Mouse (Mus musculus) stomach, postnatal 0 days (tissue): Measurements from ENCODE around the gene Rrm2. TPM values are rescaled to one million over a fixed set of nuclear protein-coding genes. Genes with fewer than 3 reads are reported as not detected.
A peak's percentile ranks its signal among the peaks of the same experiment; 100 is the strongest.
"Not testable (repeated sequence)": the region's sequence is repeated elsewhere in the genome, so short reads cannot be mapped to it uniquely, and the experiment has no call there.

ENCODE experiments used
- ATAC-seq: fragments of 200-750 bp; cut with Nextera tagmentation; 2 replicates; pipeline ENCODE4 v1.8.0; 2017; ENCODE audit not compliant: low FRiP score, low TSS enrichment
- DNase-seq: peaks from one replicate; pipeline ENCODE4 v3.0.0-alpha.2; 2016; ENCODE audit warnings: low spot score
- H3K27ac ChIP-seq: fragments of 300-500 bp; sonication (generic); replicated peaks from 2 replicates; pipeline ENCODE4 v1.5.1; 2014; ENCODE audit warnings: mild to moderate bottlenecking, control low read depth
- H3K27me3 ChIP-seq: fragments of 300-500 bp; sonication (generic); 2 replicates; pipeline ENCODE4 v1.6.1; 2014; ENCODE audit warnings: low read length; ENCODE audit not compliant: control insufficient read depth, insufficient read depth
- H3K36me3 ChIP-seq: fragments of 300-500 bp; sonication (generic); 2 replicates; pipeline ENCODE4 v1.6.1; 2014; ENCODE audit warnings: low read length, mixed read lengths; ENCODE audit not compliant: control insufficient read depth, insufficient read depth
- H3K4me1 ChIP-seq: fragments of 300-500 bp; sonication (generic); replicated peaks from 2 replicates; pipeline ENCODE4 v1.6.1; 2014; ENCODE audit warnings: antibody characterized with exemption; ENCODE audit not compliant: control insufficient read depth, insufficient read depth
- H3K4me2 ChIP-seq: fragments of 300-500 bp; sonication (generic); replicated peaks from 2 replicates; pipeline ENCODE4 v1.6.1; 2014; ENCODE audit warnings: low read depth, mild to moderate bottlenecking, control low read depth, moderate library complexity
- H3K4me3 ChIP-seq: fragments of 300-500 bp; sonication (generic); 2 replicates; pipeline ENCODE4 v1.5.1; 2014; ENCODE audit warnings: low read depth, low read length, control low read depth
- H3K9ac ChIP-seq: fragments of 300-500 bp; sonication (generic); 2 replicates; pipeline ENCODE4 v1.6.1; 2014; ENCODE audit warnings: mild to moderate bottlenecking, low read length, control low read depth, mixed read lengths
- H3K9me3 ChIP-seq: fragments of 300-500 bp; sonication (generic); 2 replicates; pipeline ENCODE4 v1.6.1; 2016; ENCODE audit warnings: low read length; ENCODE audit not compliant: control insufficient read depth
- CTCF ChIP-seq: IDR thresholded peaks from 2 replicates; pipeline ENCODE4 v1.5.1; 2016; ENCODE audit warnings: antibody characterized with exemption, low read depth, mild to moderate bottlenecking, moderate library complexity
- EP300 ChIP-seq: optimal IDR thresholded peaks from 2 replicates; pipeline ENCODE3; 2016; ENCODE audit warnings: antibody characterized with exemption
- WGBS: fragments of 180-500 bp; shearing (Covaris S2); extraction: QIAGEN DNeasy Blood & Tissue Kit; methylation state at CpG from one replicate; pipeline ENCODE4 v1.1.7; 2014; 5-methylcytosine and 5-hydroxymethylcytosine counted together
- polyA plus RNA-seq: library from polyadenylated mRNA; unstranded; fragments of >200 nt; fragmentation: Nextera tagmentation; extraction: Ambion mirVana; gene quantifications from 2 replicates; pipeline ENCODE4 v1.2.1, GENCODE M21; 2015

The Rrm2 gene
- polyA plus RNA-seq, 1 experiment from 2014 or later, result 41.2 TPM

GRCm38 (mm10) chr12:24734828-24735394 lies 26.9 kb downstream of the Rrm2 start:
- Histone ChIP-seq H3K27ac (peak overlapping the region; percentile 53; the same call in 1 of the 2 replicates), H3K9ac (no peak overlapping the region), H3K4me3 (no peak overlapping the region), H3K4me2 (no peak overlapping the region), H3K4me1 (no peaks in the 10 kb centered on the region), H3K36me3 (no peaks in the 10 kb centered on the region), H3K9me3 (no peaks in the 10 kb centered on the region), H3K27me3 (no peaks in the 10 kb centered on the region)
- DNase-seq (peak; percentile 71), ATAC-seq (peak; percentile 86)
- peak; percentile 28 for TF ChIP-seq EP300
- TF ChIP-seq CTCF, result no peak
- WGBS, result 43% methylated on average over 13 of the region's 13 CpGs

GRCm38 (mm10) chr12:24736956-24737355 lies 28.9 kb downstream of the Rrm2 start:
- DNase-seq (no peak), ATAC-seq (no peak)
- Histone ChIP-seq H3K9ac (no peak overlapping the region), H3K4me2 (no peak overlapping the region), H3K4me3 (no peak overlapping the region), H3K27ac (no peak overlapping the region), H3K9me3 (no peaks in the 10 kb centered on the region), H3K4me1 (no peaks in the 10 kb centered on the region), H3K36me3 (no peaks in the 10 kb centered on the region), H3K27me3 (no peaks in the 10 kb centered on the region)
- 87% methylated on average over 2 of the region's 2 CpGs for WGBS
- TF ChIP-seq EP300 (no peak), CTCF (peak; percentile 44)

- 59% methylated on average over 1 of the region's 1 CpGs for WGBS
- no peak for DNase-seq
- no peaks in the 10 kb centered on the region for H3K4me1 ChIP-seq
- H3K9ac ChIP-seq, result no peak overlapping the region
- H3K27me3 ChIP-seq, result no peaks in the 10 kb centered on the region
- no peak overlapping the region for H3K4me2 ChIP-seq
- no peak overlapping the region for H3K4me3 ChIP-seq
- TF ChIP-seq EP300, result no peak
- TF ChIP-seq CTCF, result no peak
- no peaks in the 10 kb centered on the region for H3K36me3 ChIP-seq
- no peaks in the 10 kb centered on the region for H3K9me3 ChIP-seq
- H3K27ac ChIP-seq, result no peak overlapping the region
- ATAC-seq, result 0 out of 2 replicates have a peak, but pooled peaks have one; percentile 2
These were observed 31.9 kb downstream of the Rrm2 start for GRCm38 (mm10) chr12:24739963-24740362.

- not testable (repeated sequence) for H3K27ac ChIP-seq, H3K4me1 ChIP-seq, H3K27me3 ChIP-seq, H3K9me3 ChIP-seq, ATAC-seq, DNase-seq, H3K4me2 ChIP-seq, H3K9ac ChIP-seq, H3K4me3 ChIP-seq, H3K36me3 ChIP-seq
- TF ChIP-seq CTCF, result peak; percentile 51
- WGBS, result 71% methylated on average over 6 of the region's 6 CpGs
These were observed 33.5 kb downstream of the Rrm2 start for GRCm38 (mm10) chr12:24741535-24741934.

DNA sequence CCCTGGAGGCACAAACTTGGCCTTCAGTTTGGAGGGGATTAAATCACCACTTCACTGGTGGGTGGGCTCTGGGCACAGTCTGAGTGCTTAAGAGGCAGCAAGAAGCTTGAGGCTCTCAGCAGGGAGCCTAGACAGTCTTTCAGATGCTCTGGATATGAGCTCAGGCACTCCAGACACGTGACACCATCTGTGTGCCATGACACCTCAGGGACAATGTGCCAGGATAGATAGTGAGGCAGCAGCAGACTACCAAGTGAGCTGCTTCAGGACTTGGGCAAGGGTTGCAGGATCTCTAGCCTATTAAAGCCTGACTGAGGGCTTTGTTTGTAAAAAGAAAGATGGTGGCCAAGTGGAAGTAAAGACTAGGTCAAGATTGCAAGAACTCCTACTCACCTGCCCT lies 36.3 kb downstream of the Rrm2 start:
- H3K4me1 ChIP-seq, result no peaks in the 10 kb centered on the region
- H3K27ac ChIP-seq, result no peak overlapping the region
- TF ChIP-seq CTCF, result no peak
- no peaks in the 10 kb centered on the region for H3K36me3 ChIP-seq
- H3K27me3 ChIP-seq, result no peaks in the 10 kb centered on the region
- ATAC-seq (no peak), DNase-seq (no peak)
- H3K4me2 ChIP-seq, result no peak overlapping the region
- 68% methylated on average over 1 of the region's 1 CpGs for WGBS
- no peak overlapping the region for H3K4me3 ChIP-seq
- no peaks in the 10 kb centered on the region for H3K9me3 ChIP-seq
- no peak overlapping the region for H3K9ac ChIP-seq

DNA sequence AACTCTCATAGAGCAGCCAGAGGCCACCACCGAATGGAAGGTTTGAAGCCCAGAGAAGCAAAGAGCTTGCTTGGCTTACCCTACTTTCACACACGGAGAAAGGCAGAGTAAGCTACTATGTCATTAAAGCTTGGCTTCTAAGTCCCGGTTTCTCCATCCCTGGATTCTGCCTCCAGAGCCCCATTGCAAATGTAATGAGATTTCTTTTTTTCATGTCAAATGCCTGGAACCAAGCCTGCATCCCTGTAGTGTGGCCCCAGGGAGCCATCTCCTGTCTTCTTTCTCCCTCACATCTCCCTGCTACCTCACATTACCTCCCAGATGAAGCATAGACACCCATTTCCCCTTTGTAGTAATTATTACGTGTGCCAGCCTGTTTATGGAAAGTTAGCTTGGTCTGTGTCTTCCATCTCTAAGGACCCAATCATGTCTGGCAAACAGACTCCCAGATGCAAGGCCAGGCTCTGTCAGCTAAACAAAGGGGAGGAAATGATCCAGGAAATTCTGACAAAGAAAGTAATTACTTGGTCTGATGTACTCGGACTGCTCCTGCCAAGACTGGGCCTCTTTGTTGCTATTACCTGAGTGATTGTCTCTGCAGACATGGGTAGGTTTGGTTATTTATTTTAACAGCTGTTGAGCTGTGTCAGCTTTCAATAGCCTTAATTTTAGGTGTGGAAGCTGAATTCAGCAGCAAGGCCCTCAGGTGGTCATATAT lies 38.7 kb downstream of the Rrm2 start:
- DNase-seq (no peak), ATAC-seq (no peak; the same call in 1 of the 2 replicates)
- TF ChIP-seq CTCF (no peak), EP300 (no peak)
- WGBS, result 39% methylated on average over 5 of the region's 5 CpGs
- Histone ChIP-seq H3K9me3 (no peaks in the 10 kb centered on the region), H3K4me3 (no peak overlapping the region), H3K4me2 (no peak overlapping the region), H3K36me3 (no peaks in the 10 kb centered on the region), H3K4me1 (no peaks in the 10 kb centered on the region), H3K27ac (no peak overlapping the region), H3K9ac (no peak overlapping the region), H3K27me3 (no peaks in the 10 kb centered on the region)
